Mouse (Mus musculus): Measurements from ENCODE around the gene Cxcl9.

DNA sequence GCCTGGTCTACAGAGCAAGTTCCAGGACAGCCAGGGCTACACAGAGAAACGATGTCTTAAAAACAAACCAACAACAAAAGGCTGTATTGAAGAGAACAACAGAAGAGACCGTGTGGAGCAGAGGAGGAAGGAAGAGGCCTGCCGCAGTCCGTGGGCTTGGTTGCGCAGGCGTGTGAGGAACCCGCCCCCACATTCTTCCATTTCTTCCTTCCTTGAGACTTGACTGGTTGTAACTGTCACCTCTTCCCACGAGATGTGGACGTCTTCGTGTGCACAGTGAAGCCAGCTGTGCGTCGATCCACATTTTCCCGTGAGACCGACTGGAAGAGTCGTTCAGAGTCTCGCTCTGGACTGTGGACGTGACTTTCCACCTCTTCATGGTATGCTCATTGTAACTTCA, 47.5 kb upstream of the Cxcl9 start:
- TF ChIP-seq CTCF (IDR thresholded peaks at IDR 0.05; ENCODE audit: low read depth, low read length): no peak
- no peak for TF ChIP-seq POLR2A (IDR thresholded peaks at IDR 0.05; ENCODE audit: extremely low read depth, insufficient read depth, low read length)
